Mouse (Mus musculus): ENCODE results near the gene Ppme1.

GRCm38 (mm10) chr7:100325482-100325881 is 46.6 kb downstream of the Ppme1 start:
- TF ChIP-seq CTCF (conservative IDR thresholded peaks at IDR 0.05; ENCODE audit: low read length) (peak; percentile 71), POU5F1 (IDR thresholded peaks at IDR 0.05; ENCODE audit: borderline replicate concordance, low read length) (no peak)
